Mouse (Mus musculus) lung, embryonic 16.5 days (tissue): ENCODE data around the gene Hc. TPM values are rescaled to one million over a fixed set of nuclear protein-coding genes. Genes with fewer than 3 reads are reported as not detected.
A peak's percentile ranks its signal among the peaks of the same experiment; 100 is the strongest.

ENCODE experiments used
- ATAC-seq: fragments of 200-750 bp; cut with Nextera tagmentation; 2 replicates; pipeline ENCODE4 v1.8.0; 2017; ENCODE audit warnings: low read depth, mild to moderate bottlenecking, moderate library complexity
- H3K27ac ChIP-seq: fragments of 300-500 bp; sonication (generic); 2 replicates; pipeline ENCODE4 v1.5.1; 2014; ENCODE audit warnings: mild to moderate bottlenecking, control low read depth, low read length
- H3K27me3 ChIP-seq: fragments of 300-500 bp; sonication (generic); 2 replicates; pipeline ENCODE4 v1.6.1; 2014; ENCODE audit warnings: low read depth, low read length, mixed read lengths; ENCODE audit not compliant: control insufficient read depth, insufficient read depth
- H3K36me3 ChIP-seq: fragments of 300-500 bp; sonication (generic); 2 replicates; pipeline ENCODE4 v1.6.1; 2014; ENCODE audit warnings: low read length; ENCODE audit not compliant: control insufficient read depth, insufficient read depth
- H3K4me1 ChIP-seq: fragments of 300-500 bp; sonication (generic); replicated peaks from 2 replicates; pipeline ENCODE4 v1.6.1; 2014; ENCODE audit warnings: low read length, mixed read lengths; ENCODE audit not compliant: control insufficient read depth, insufficient read depth
- H3K4me2 ChIP-seq: fragments of 300-500 bp; sonication (generic); 2 replicates; pipeline ENCODE4 v1.6.1; 2014; ENCODE audit warnings: low read depth, low read length, control low read depth
- H3K4me3 ChIP-seq: fragments of 300-500 bp; sonication (generic); 2 replicates; pipeline ENCODE4 v1.5.1; 2014; ENCODE audit warnings: mild to moderate bottlenecking, low read length, control low read depth
- H3K9ac ChIP-seq: fragments of 300-500 bp; sonication (generic); 2 replicates; pipeline ENCODE4 v1.6.1; 2014; ENCODE audit warnings: low read length, control low read depth
- H3K9me3 ChIP-seq: fragments of 300-500 bp; sonication (generic); 2 replicates; pipeline ENCODE4 v1.6.1; 2016; ENCODE audit warnings: low read length; ENCODE audit not compliant: control insufficient read depth
- WGBS: fragments of 180-500 bp; shearing (Covaris S2); extraction: QIAGEN DNeasy Blood & Tissue Kit; methylation state at CpG from one replicate; pipeline ENCODE4 v1.1.7; 2014; 5-methylcytosine and 5-hydroxymethylcytosine counted together
- polyA plus RNA-seq: library from polyadenylated mRNA; unstranded; fragments of >200 nt; fragmentation: Nextera tagmentation; extraction: Ambion mirVana; gene quantifications from 2 replicates; pipeline ENCODE4 v1.2.1, GENCODE M21; 2015

Gene Hc
- polyA plus RNA-seq, 1 experiment from 2014 or later = 2.4 TPM

- no peak overlapping the region for H3K4me3 ChIP-seq
- WGBS = 80% methylated on average over 5 of the region's 5 CpGs
Observed at GRCm38 (mm10) chr2:35021806-35022205, 39.4 kb downstream of the Hc start.

GRCm38 (mm10) chr2:35015861-35016260 is 45.4 kb downstream of the Hc start:
- Histone ChIP-seq H3K27me3 (no peaks in the 10 kb centered on the region), H3K4me2 (0 out of 2 replicates have a peak overlapping the region, but pooled peaks have one; percentile 5), H3K9ac (no peak overlapping the region), H3K9me3 (no peaks in the 10 kb centered on the region), H3K27ac (no peak overlapping the region), H3K4me1 (no peaks in the 10 kb centered on the region; the same call in 1 of the 2 replicates), H3K4me3 (no peak overlapping the region), H3K36me3 (no peaks in the 10 kb centered on the region)
- 10% methylated on average over 6 of the region's 6 CpGs for WGBS
- peak; percentile 45 for ATAC-seq

More at GRCm38 (mm10) chr2:35021806-35022205, 39.4 kb downstream of the Hc start:
- ATAC-seq = no peak
- Histone ChIP-seq H3K27ac (no peak overlapping the region), H3K4me2 (no peak overlapping the region), H3K9me3 (0 out of 2 replicates have a peak, but pooled peaks cover 3% of the 10 kb centered on the region), H3K4me1 (no peaks in the 10 kb centered on the region), H3K27me3 (no peaks in the 10 kb centered on the region), H3K36me3 (no peaks in the 10 kb centered on the region), H3K9ac (no peak overlapping the region)

DNA sequence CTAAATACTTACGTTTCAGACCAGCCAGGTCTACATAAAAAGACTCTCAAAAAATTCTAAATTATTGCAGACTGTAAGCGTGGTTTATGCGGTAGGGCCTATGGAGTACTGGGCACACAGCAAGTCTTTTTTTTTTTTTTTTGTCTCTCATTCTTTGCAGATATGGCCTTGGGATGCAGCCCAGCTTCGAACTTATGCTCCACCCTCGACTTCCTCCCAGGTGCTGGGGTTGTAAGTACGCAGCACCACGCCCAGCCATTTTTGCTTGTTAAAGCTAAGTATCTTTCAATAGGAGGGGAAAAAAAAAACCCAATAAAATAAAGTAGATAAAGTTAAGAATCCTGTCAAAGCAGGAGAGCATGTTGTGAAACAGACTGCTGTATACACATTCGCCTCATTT is 49.6 kb downstream of the Hc start:
- no peaks in the 10 kb centered on the region for H3K27me3 ChIP-seq
- H3K4me2 ChIP-seq = no peak overlapping the region
- no peak overlapping the region for H3K27ac ChIP-seq
- 77% methylated on average over 8 of the region's 8 CpGs for WGBS
- no peak overlapping the region for H3K9ac ChIP-seq
- ATAC-seq = no peak
- H3K36me3 ChIP-seq = no peaks in the 10 kb centered on the region
- H3K4me1 ChIP-seq = no peaks in the 10 kb centered on the region; the same call in 1 of the 2 replicates
- H3K9me3 ChIP-seq = no peaks in the 10 kb centered on the region
- no peak overlapping the region for H3K4me3 ChIP-seq

- Histone ChIP-seq H3K4me1 (no peaks in the 10 kb centered on the region), H3K4me3 (no peak overlapping the region), H3K36me3 (no peaks in the 10 kb centered on the region), H3K27ac (no peak overlapping the region), H3K27me3 (no peaks in the 10 kb centered on the region), H3K9ac (no peak overlapping the region), H3K4me2 (no peak overlapping the region), H3K9me3 (no peaks in the 10 kb centered on the region)
- ATAC-seq = no peak
- 78% methylated on average over 9 of the region's 9 CpGs for WGBS
Observed at GRCm38 (mm10) chr2:34998956-34999355, 62.3 kb downstream of the Hc start.

DNA sequence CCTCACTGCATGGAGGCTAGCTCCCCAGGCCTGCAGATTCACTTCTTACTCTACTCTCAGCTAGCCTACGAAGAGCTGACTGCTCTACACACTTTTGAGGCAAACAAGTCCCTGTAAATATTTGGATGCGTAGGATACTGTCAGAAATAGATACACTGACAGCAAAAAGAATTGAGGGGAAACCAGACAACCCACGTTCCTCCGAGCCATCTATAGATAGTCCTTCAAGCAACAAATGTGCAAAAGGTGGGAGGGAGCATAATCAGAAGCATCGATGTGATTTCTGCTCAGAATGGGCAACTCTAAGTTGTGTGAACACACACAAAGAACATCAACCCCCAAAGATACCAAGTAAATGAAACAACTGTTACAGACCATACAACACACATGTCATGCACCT is 64.7 kb downstream of the Hc start:
- Histone ChIP-seq H3K4me2 (no peak overlapping the region), H3K27ac (no peak overlapping the region), H3K4me3 (no peak overlapping the region), H3K4me1 (no peaks in the 10 kb centered on the region), H3K27me3 (no peaks in the 10 kb centered on the region; the same call in 1 of the 2 replicates), H3K9me3 (no peaks in the 10 kb centered on the region), H3K36me3 (no peaks in the 10 kb centered on the region), H3K9ac (no peak overlapping the region)
- no peak for ATAC-seq
- 78% methylated on average over 5 of the region's 5 CpGs for WGBS

DNA sequence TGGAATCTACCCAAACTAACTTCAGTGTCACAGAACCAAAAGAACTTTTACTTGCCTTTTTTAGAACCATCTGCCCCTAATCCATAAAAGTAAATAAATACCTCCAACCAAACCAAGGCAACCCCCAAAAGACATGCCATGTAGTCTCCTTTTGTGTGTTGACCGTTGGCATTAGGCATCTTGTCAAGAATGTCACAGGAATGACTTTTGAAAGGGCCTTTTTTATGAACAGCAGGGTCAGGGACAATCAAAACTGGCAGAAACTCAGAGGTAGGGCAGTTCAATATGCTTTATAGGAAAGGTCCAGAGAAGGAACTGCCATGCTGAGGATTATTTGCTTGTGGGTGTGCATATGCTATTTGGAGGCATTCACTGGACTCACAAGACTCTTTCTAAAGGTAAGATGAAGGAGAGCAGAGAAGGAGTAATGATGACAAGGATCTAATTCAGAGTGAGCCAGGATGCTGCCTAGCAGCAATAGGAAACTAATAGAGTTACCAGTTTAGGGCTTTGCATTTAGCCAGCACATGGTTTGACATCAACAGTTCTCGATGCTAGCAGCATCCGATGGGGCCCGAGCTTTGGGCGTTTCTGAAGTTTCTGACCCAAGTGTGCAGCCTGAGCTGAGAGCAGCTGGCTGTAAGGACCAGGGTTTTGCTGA is 67.4 kb downstream of the Hc start:
- H3K4me3 ChIP-seq = no peak overlapping the region
- no peaks in the 10 kb centered on the region for H3K9me3 ChIP-seq
- H3K27me3 ChIP-seq = no peaks in the 10 kb centered on the region; the same call in 1 of the 2 replicates
- no peak overlapping the region for H3K9ac ChIP-seq
- no peak for ATAC-seq
- WGBS = 78% methylated on average over 5 of the region's 5 CpGs
- H3K36me3 ChIP-seq = no peaks in the 10 kb centered on the region
- H3K27ac ChIP-seq = no peak overlapping the region
- H3K4me1 ChIP-seq = no peaks in the 10 kb centered on the region
- H3K4me2 ChIP-seq = no peak overlapping the region

DNA sequence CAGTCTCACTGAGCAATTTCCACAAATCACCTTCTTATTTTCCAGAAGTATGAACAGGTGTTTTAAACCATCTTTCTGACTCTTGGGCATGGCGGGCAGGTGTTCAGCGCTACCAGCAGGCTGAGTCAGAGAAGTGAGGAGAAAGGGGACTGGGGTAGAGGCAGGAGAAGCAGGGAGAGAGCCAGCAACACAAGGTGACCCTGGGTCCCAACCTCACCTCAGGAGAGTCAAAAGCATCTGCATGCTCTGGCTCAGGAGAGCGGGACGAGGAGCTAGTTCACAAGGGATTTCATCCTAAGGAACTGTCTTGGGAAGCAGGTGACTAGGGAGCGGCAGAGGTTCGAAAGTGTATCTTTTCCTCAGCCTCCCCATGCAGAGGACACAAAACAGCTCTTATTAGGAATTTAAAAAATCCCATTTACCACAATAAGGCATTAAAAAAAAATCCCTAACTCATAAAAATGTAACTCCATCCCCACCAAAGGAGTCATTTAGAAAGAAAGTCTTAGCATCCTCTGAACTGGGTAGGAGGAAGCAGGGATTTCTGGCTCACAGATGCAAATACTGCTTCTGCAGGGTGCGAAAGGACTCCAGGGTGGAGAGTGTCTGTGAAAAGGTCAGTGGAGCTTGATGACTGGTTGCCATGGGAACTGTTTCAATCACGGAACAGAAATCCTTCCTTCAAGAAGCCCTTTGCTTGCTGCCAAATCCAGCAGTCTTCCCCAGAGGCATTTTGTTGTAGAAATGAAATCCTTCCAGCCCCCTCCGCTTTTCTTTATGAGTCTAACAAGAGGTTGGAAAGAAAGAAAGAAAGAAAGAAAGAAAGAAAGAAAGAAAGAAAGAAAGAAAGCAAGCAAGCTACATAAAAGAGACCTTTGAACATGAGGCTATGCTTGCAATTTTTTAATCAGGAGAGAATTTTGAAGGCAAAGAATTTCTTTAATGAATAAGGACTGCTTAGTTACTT is 68.2 kb downstream of the Hc start:
- H3K27me3 ChIP-seq = no peaks in the 10 kb centered on the region; the same call in 1 of the 2 replicates
- H3K9me3 ChIP-seq = no peaks in the 10 kb centered on the region
- no peak overlapping the region for H3K4me2 ChIP-seq
- no peak for ATAC-seq
- no peaks in the 10 kb centered on the region for H3K36me3 ChIP-seq
- 17% methylated on average over 9 of the region's 9 CpGs for WGBS
- no peak overlapping the region for H3K4me3 ChIP-seq
- H3K4me1 ChIP-seq = no peaks in the 10 kb centered on the region
- H3K27ac ChIP-seq = no peak overlapping the region
- no peak overlapping the region for H3K9ac ChIP-seq

DNA sequence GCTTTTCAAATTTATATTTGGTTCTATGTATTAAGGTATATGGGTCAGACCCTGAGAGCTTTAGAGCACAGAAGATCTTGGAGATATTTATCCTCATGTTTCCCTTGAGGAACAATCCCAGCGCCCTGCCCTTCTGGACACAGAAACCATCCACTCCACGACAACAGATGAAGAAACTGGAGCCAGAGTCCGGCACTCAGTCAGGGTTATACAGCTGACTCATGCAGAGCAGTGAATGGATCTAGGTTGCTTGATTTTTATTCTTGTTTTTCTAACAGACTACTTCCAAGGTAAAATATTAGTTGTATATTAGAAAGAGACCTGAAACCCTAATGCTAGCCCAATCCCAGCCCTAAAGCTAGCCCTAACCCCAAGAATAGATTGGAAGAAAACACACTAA is 69.3 kb downstream of the Hc start:
- no peaks in the 10 kb centered on the region for H3K9me3 ChIP-seq
- no peaks in the 10 kb centered on the region; the same call in 1 of the 2 replicates for H3K27me3 ChIP-seq
- no peak overlapping the region for H3K4me2 ChIP-seq
- H3K27ac ChIP-seq = no peak overlapping the region
- WGBS = 77% methylated on average over 3 of the region's 3 CpGs
- no peaks in the 10 kb centered on the region for H3K36me3 ChIP-seq
- no peak overlapping the region for H3K4me3 ChIP-seq
- H3K4me1 ChIP-seq = no peaks in the 10 kb centered on the region
- ATAC-seq = no peak
- no peak overlapping the region for H3K9ac ChIP-seq

DNA sequence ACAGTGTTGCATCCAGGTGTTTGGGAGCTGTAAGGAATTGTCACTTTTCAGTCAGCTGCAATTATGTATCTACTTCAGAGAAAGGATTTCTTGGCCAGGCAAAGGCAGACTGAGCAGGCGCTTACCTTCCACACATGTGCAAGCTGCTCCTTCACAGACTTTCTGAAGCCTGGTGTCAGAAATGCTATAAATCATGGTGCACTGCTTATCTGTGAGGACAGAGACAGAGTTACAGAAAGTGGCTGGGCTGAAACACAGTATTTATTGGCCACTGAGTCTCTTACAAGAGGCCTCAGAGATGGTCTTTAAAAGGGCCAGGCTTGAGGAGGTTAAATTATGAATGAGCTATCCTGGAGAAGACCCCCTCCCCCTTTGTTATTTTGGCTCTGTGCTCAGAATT is 71.5 kb downstream of the Hc start:
- Histone ChIP-seq H3K9me3 (no peaks in the 10 kb centered on the region), H3K27ac (no peak overlapping the region), H3K9ac (no peak overlapping the region), H3K36me3 (no peaks in the 10 kb centered on the region), H3K4me3 (no peak overlapping the region), H3K27me3 (no peaks in the 10 kb centered on the region; the same call in 1 of the 2 replicates), H3K4me2 (no peak overlapping the region), H3K4me1 (no peaks in the 10 kb centered on the region)
- 50% methylated on average over 1 of the region's 1 CpGs for WGBS
- no peak for ATAC-seq
